In the genomic region with DNA sequence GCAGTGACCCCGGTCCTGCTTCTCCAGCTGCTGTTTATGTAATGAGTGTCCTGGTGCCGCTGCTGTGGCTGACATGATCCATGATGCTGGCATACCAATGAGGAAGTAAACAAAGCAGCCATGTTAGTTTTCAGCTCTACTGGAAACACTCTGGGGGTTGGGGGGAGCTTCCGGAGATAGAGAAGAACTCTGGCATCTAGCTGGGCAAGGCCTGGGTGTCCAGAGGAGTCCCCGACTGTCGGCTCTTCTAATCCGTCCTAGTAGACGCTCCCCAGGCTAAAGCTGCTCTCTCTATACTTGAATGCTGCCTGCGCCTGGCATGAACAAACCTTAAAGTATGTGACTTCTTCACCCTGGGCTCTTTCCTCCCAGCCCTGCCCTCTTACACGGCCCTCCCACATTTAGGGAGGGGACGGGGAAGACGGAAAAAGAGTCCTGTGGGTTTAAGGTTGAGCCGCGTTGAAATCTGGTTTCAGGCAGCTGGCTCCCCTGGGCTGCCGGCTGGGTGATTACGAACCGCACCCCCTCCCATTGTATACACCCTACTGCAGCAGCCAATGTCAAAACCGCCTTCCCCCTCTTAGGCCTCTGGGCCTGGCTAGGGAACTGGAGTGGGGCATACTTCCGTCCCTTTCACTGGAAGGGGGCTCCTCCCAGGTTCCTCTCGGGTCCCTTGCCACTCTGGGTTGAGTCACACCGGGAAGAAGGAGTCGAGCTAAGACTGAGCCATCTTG, we compare ENCODE assay signal across 8 mouse cellular contexts. TPM values are rescaled to one million over a fixed set of nuclear protein-coding genes. Genes with fewer than 3 reads are reported as not detected.
DNase-seq lines count a peak whose midpoint lies in the region; ATAC-seq and TF ChIP-seq lines count a peak whose summit lies in the region.

No protein-coding gene starts in this region.

- TF ChIP-seq CTCF in liver, postnatal 0 days (IDR thresholded peaks at IDR 0.05; ENCODE audit: low read depth): no peak

- TF ChIP-seq EP300 in liver, postnatal 0 days (IDR thresholded peaks at IDR 0.05; ENCODE audit: low read depth): peak; percentile 76

- H3K4me1 ChIP-seq in intestine, embryonic 15.5 days (replicated peaks): peaks cover 41% of the 10 kb centered on the region
- H3K4me1 ChIP-seq in liver, postnatal 0 days (ENCODE audit: insufficient read depth): peaks cover 49% of the 10 kb centered on the region
- peaks cover 47% of the 10 kb centered on the region for H3K4me1 ChIP-seq in neural tube, embryonic 11.5 days (ENCODE audit: control insufficient read depth, insufficient read depth, low read length)

- DNase-seq in right cerebral cortex, adult 2 months (ENCODE audit: low spot score in 2 of 2): peak; percentile 45 to 63
- no peak for DNase-seq in right cerebral cortex, postnatal 10 days (ENCODE audit: low spot score in 2 of 2)
- peak; percentile 51 to 56 for DNase-seq in cerebellum, postnatal 25 days
- peak; percentile 56 to 71 for DNase-seq in gastrocnemius, postnatal 36 days
- peak; percentile 85 for DNase-seq in liver, postnatal 0 days
- DNase-seq in neural tube, embryonic 11.5 days (ENCODE audit: low spot score): peak; percentile 63
- DNase-seq in thymus, postnatal 14 days: peak; percentile 87

- H3K27ac ChIP-seq in intestine, embryonic 15.5 days: peak overlapping the region; percentile 100
- H3K27ac ChIP-seq in liver, postnatal 0 days (ENCODE audit: low read depth): peak overlapping the region; percentile 99
- H3K27ac ChIP-seq in neural tube, embryonic 11.5 days (ENCODE audit: low read depth, low read length): peak overlapping the region; percentile 100

- peak overlapping the region; percentile 87 for H3K4me2 ChIP-seq in intestine, embryonic 15.5 days (replicated peaks)
- peak overlapping the region; percentile 98 for H3K4me2 ChIP-seq in liver, postnatal 0 days (ENCODE audit: low read depth, low read length)
- H3K4me2 ChIP-seq in neural tube, embryonic 11.5 days (ENCODE audit: low read depth): peak overlapping the region; percentile 99

- H3K27me3 ChIP-seq in intestine, embryonic 15.5 days (replicated peaks): no peaks in the 10 kb centered on the region
- H3K27me3 ChIP-seq in liver, postnatal 0 days (ENCODE audit: insufficient read depth, low read length): no peaks in the 10 kb centered on the region
- H3K27me3 ChIP-seq in neural tube, embryonic 11.5 days (ENCODE audit: control insufficient read depth, insufficient read depth, low read length): no peaks in the 10 kb centered on the region

- no peaks in the 10 kb centered on the region for H3K9me3 ChIP-seq in intestine, embryonic 15.5 days
- no peaks in the 10 kb centered on the region for H3K9me3 ChIP-seq in liver, postnatal 0 days (ENCODE audit: low read length)
- H3K9me3 ChIP-seq in neural tube, embryonic 11.5 days (ENCODE audit: control insufficient read depth, low read length): no peaks in the 10 kb centered on the region

- ATAC-seq in intestine, embryonic 15.5 days: peak; percentile 58
- peak; percentile 51 for ATAC-seq in liver, postnatal 0 days
- no peak for ATAC-seq in neural tube, embryonic 11.5 days (ENCODE audit: insufficient read depth, low FRiP score, low TSS enrichment)

- H3K36me3 ChIP-seq in intestine, embryonic 15.5 days: no peaks in the 10 kb centered on the region
- H3K36me3 ChIP-seq in liver, postnatal 0 days (replicated peaks; ENCODE audit: insufficient read depth, low read length): peaks cover 25% of the 10 kb centered on the region
- peaks cover 2% of the 10 kb centered on the region; the same call in 1 of the 2 replicates for H3K36me3 ChIP-seq in neural tube, embryonic 11.5 days (ENCODE audit: control insufficient read depth, insufficient read depth, low read length)

- under 1% methylated on average over 21 of the region's 21 CpGs for WGBS in intestine, embryonic 15.5 days
- under 1% methylated on average over 21 of the region's 21 CpGs for WGBS in liver, postnatal 0 days (ENCODE audit: insufficient replicate concordance)
- under 1% methylated on average over 21 of the region's 21 CpGs for WGBS in neural tube, embryonic 11.5 days

- intact Hi-C loops in gastrocnemius, postnatal 36 days (cut with DNase I): loop anchor here (5.0 kb wide), 1 partner anchor 59 kb away; no protein-coding TSS in a partner anchor

- H3K9ac ChIP-seq in intestine, embryonic 15.5 days: peak overlapping the region; percentile 97
- H3K9ac ChIP-seq in liver, postnatal 0 days (replicated peaks): peak overlapping the region; percentile 96
- peak overlapping the region; percentile 98 for H3K9ac ChIP-seq in neural tube, embryonic 11.5 days (ENCODE audit: low read length)

- H3K4me3 ChIP-seq in intestine, embryonic 15.5 days (replicated peaks): peak overlapping the region; percentile 79
- H3K4me3 ChIP-seq in liver, postnatal 0 days (ENCODE audit: low read depth, low read length): peak overlapping the region; percentile 94
- H3K4me3 ChIP-seq in neural tube, embryonic 11.5 days (ENCODE audit: low read depth, low read length): peak overlapping the region; percentile 99

RNA-seq across cellular contexts. Expression of gene Trim8, which starts 2.0 kb away (rescaled TPM):
- total RNA-seq in gastrocnemius, postnatal 36 days (2021): 10 to 100 TPM; 19.0 to 19.2 TPM
- 16.4 and 17.3 TPM in 2 replicates for polyA plus RNA-seq in intestine, embryonic 15.5 days (2015; fragmentation: Nextera tagmentation; extraction: Ambion mirVana)
- 7.9 and 9.8 TPM in 2 replicates for polyA plus RNA-seq in liver, postnatal 0 days (2015; fragmentation: Nextera tagmentation; extraction: Ambion mirVana)
- 26.6 and 28.7 TPM in 2 replicates for polyA plus RNA-seq in neural tube, embryonic 11.5 days (2014; fragmentation: Nextera tagmentation; extraction: Ambion mirVana)

Comparison
In these comparisons a context has a peak if more than half of its experiments do, and no peak if none do; other contexts are left out.
1. DNase-seq: peak in right cerebral cortex, adult 2 months (2 of 2), cerebellum, postnatal 25 days (2 of 2), gastrocnemius, postnatal 36 days (2 of 2), liver, postnatal 0 days (single experiment), neural tube, embryonic 11.5 days (single experiment) and thymus, postnatal 14 days (single experiment); none in right cerebral cortex, postnatal 10 days (0 of 2).
2. Peak in every context shown above with its lines, with median percentiles within 50 percentile points of each other: H3K27ac ChIP-seq, H3K4me2 ChIP-seq, H3K4me3 ChIP-seq and H3K9ac ChIP-seq.